Mouse (Mus musculus) megakaryocyte progenitor cell, adult 5-6 weeks (primary cell): Measurements from ENCODE around the gene Mad2l2. TPM values are rescaled to one million over a fixed set of nuclear protein-coding genes. Genes with fewer than 3 reads are reported as not detected.

ENCODE experiments used
- ATAC-seq: replicated peaks from 2 replicates; pipeline ENCODE4 v1.8.0; 2016; ENCODE audit warnings: mild to moderate bottlenecking, moderate TSS enrichment, inconsistent platforms; ENCODE audit not compliant: poor library complexity
- total RNA-seq, 2 experiments: library from RNA; stranded (forward) in 1 of 2; stranded (reverse) in 1 of 2; fragments of 157-497, 149-512 nt in 1 of 2; fragments of 200-1000 nt in 1 of 2; gene quantifications; 2 replicates each; pipeline versions ENCODE4 v1.2.3 to v1.2.4; 2015 to 2017

Mad2l2 gene
- total RNA-seq, 2 experiments from 2014 or later, result 8.1 to 34.0 TPM

GRCm38 (mm10) chr4:148140098-148141011 lies 10.2 kb downstream of the Mad2l2 start:
- peak; percentile 89 for ATAC-seq

GRCm38 (mm10) chr4:148143721-148144120 lies 13.5 kb downstream of the Mad2l2 start:
- no peak for ATAC-seq

GRCm38 (mm10) chr4:148147714-148148113 lies 17.5 kb downstream of the Mad2l2 start:
- ATAC-seq, result no peak

- ATAC-seq, result no peak
Observed at GRCm38 (mm10) chr4:148149540-148149939, 19.4 kb downstream of the Mad2l2 start.

- no peak for ATAC-seq
Observed at GRCm38 (mm10) chr4:148150242-148150641, 20.1 kb downstream of the Mad2l2 start.

GRCm38 (mm10) chr4:148150953-148151266 lies 20.7 kb downstream of the Mad2l2 start:
- no peak for ATAC-seq

- peak; percentile 90 for ATAC-seq
Observed at GRCm38 (mm10) chr4:148151267-148152168, 21.3 kb downstream of the Mad2l2 start, which contains the start of gene Fbxo6. Gene Fbxo6, minus strand, starts transcription at chr4:148152140.

GRCm38 (mm10) chr4:148152547-148152946 lies 22.4 kb downstream of the Mad2l2 start:
- ATAC-seq, result no peak

GRCm38 (mm10) chr4:148154006-148154405 lies 23.8 kb downstream of the Mad2l2 start:
- ATAC-seq, result no peak

GRCm38 (mm10) chr4:148154982-148155381 lies 24.8 kb downstream of the Mad2l2 start:
- ATAC-seq, result no peak

GRCm38 (mm10) chr4:148158436-148159348 lies 28.5 kb downstream of the Mad2l2 start:
- ATAC-seq, result no peak

- peak; percentile 73 for ATAC-seq
Observed at GRCm38 (mm10) chr4:148159544-148160435, 29.6 kb downstream of the Mad2l2 start.

- no peak for ATAC-seq
Observed at GRCm38 (mm10) chr4:148160436-148161390, 30.5 kb downstream of the Mad2l2 start, which contains the start of the genes Fbxo44 and Fbxo2. Gene Fbxo44, minus strand, starts transcription at chr4:148160482. Gene Fbxo2, plus strand, starts transcription at chr4:148160621.

GRCm38 (mm10) chr4:148164002-148164439 lies 33.8 kb downstream of the Mad2l2 start:
- peak; percentile 61 for ATAC-seq

- no peak for ATAC-seq
Observed at GRCm38 (mm10) chr4:148164461-148164860, 34.3 kb downstream of the Mad2l2 start.

- no peak for ATAC-seq
Observed at GRCm38 (mm10) chr4:148165551-148165950, 35.4 kb downstream of the Mad2l2 start.

GRCm38 (mm10) chr4:148166431-148166830 lies 36.2 kb downstream of the Mad2l2 start:
- ATAC-seq, result no peak

- 0 out of 2 replicates have a peak, but pooled peaks have one; percentile 21 for ATAC-seq
Observed at GRCm38 (mm10) chr4:148166986-148167385, 36.8 kb downstream of the Mad2l2 start.
